Mouse (Mus musculus) liver, postnatal 0 days (tissue): ENCODE data around the gene Tnni3k.

Experiments
- CTCF ChIP-seq: sonication (generic); IDR thresholded peaks from 2 replicates; pipeline ENCODE4 v1.5.1; 2016; ENCODE audit warnings: antibody characterized with exemption, low read depth
- EP300 ChIP-seq: IDR thresholded peaks from 2 replicates; pipeline ENCODE4 v1.6.1; 2016; ENCODE audit warnings: antibody characterized with exemption, low read depth, mild to moderate bottlenecking

DNA sequence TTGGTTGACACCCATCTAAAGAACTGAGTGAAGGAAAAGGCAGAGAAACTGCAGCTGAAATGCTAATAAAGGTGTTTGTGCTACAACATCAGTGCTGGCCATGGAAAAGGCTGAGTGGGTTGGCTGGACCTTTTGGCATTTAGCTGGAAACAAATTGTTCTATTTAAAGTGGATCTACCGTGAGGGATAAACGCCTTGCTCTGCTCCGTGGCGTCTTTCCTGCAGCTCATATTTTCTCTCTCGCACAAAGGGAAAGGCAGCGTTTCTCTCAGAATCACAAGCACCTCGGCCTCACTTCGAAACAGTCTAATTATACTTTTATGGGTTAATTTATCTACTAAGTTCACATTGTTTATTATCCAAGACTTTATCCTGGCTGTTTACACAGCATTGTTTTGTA lies 254.8 kb downstream of the Tnni3k start:
- TF ChIP-seq CTCF (no peak), EP300 (no peak)
